Mouse (Mus musculus) testis, adult 2 months (tissue): ENCODE data around the gene Gm10160.

ENCODE experiments used
- CTCF ChIP-seq: fragments of 200-500 bp; IDR thresholded peaks from 2 replicates; pipeline ENCODE4 v1.5.1; 2012; ENCODE audit warnings: low read depth, mild to moderate bottlenecking, inconsistent platforms, low read length, moderate library complexity; ENCODE audit not compliant: control insufficient read depth, insufficient read depth, insufficient replicate concordance
- POLR2A ChIP-seq: fragments of 200-500 bp; IDR thresholded peaks from 2 replicates; pipeline ENCODE4 v1.6.1; 2012; ENCODE audit warnings: low read depth, mild to moderate bottlenecking, inconsistent platforms, low read length, moderate library complexity; ENCODE audit not compliant: control insufficient read depth

- TF ChIP-seq CTCF (no peak), POLR2A (no peak)
Measured at GRCm38 (mm10) chr7:81861921-81862320, 6.3 kb upstream of the Gm10160 start.
